Mouse (Mus musculus) myocyte (in vitro differentiated cells): ENCODE results near the gene Ppp1r26. TPM values are rescaled to one million over a fixed set of nuclear protein-coding genes. Genes with fewer than 3 reads are reported as not detected.

Source experiments
- polyA plus RNA-seq: library from polyadenylated mRNA; unstranded; fragments of >200 nt; fragmentation: generic; extraction: Trizol; gene quantifications from one replicate; pipeline ENCODE4 v1.2.1, GENCODE M21; 2012; ENCODE audit warnings: missing spikeins

Ppp1r26 gene
- polyA plus RNA-seq, 1 experiment = not detected

Other genes starting within 250 kb of the Ppp1r26 start
- 0.43 TPM for gene 1700007K13Rik, start 19.5 kb downstream of the Ppp1r26 start, polyA plus RNA-seq
- 32.4 TPM for gene Mrps2, start 21.3 kb downstream of the Ppp1r26 start, polyA plus RNA-seq
- gene Gbgt1, start 50.1 kb downstream of the Ppp1r26 start, polyA plus RNA-seq = not detected
- not detected for gene Gm10134, start 59.3 kb downstream of the Ppp1r26 start, polyA plus RNA-seq
- gene Ralgds, start 66.3 kb downstream of the Ppp1r26 start, polyA plus RNA-seq = 24.2 TPM
- not detected for gene Cel, start 116.6 kb downstream of the Ppp1r26 start, polyA plus RNA-seq
- gene Gtf3c5, start 137.0 kb downstream of the Ppp1r26 start, polyA plus RNA-seq = 24.4 TPM
- not detected for gene Gfi1b, start 175.2 kb downstream of the Ppp1r26 start, polyA plus RNA-seq
- 7.6 TPM for gene Tsc1, start 194.4 kb downstream of the Ppp1r26 start, polyA plus RNA-seq